Mouse (Mus musculus) left cerebral cortex, postnatal 10 days (tissue): ENCODE data around the gene Arhgap22. TPM values are rescaled to one million over a fixed set of nuclear protein-coding genes. Genes with fewer than 3 reads are reported as not detected.

Experiments
- DNase-seq, 2 experiments: peaks; one replicate each; pipeline ENCODE4 v3.0.0; 2021 to 2022; ENCODE audit warnings: low spot score in 2 of 2, mixed read lengths in 1 of 2; ENCODE audit errors: extremely low spot score in 1 of 2
- intact Hi-C: fragments of 180-260 bp; cut with DNase I; formaldehyde crosslinking; loops from one replicate; pipeline ENCODE4 v1.15.1; 2025
- total RNA-seq, 2 experiments: library from RNA; stranded (reverse); gene quantifications; 2 replicates each; pipeline ENCODE4 v1.2.3; 2021

Arhgap22 gene
- total RNA-seq, 2 experiments from 2014 or later: 6.5 to 9.7 TPM

- no peak for DNase-seq
- intact Hi-C loops: no loop called here
Measured at GRCm38 (mm10) chr14:33380830-33381457, 167.1 kb downstream of the Arhgap22 start.

GRCm38 (mm10) chr14:33398065-33398860 is 184.4 kb downstream of the Arhgap22 start:
- no peak for DNase-seq
- intact Hi-C loops: no loop called here

GRCm38 (mm10) chr14:33400019-33400418 is 186.2 kb downstream of the Arhgap22 start:
- intact Hi-C loops: no loop called here
- DNase-seq: no peak

DNA sequence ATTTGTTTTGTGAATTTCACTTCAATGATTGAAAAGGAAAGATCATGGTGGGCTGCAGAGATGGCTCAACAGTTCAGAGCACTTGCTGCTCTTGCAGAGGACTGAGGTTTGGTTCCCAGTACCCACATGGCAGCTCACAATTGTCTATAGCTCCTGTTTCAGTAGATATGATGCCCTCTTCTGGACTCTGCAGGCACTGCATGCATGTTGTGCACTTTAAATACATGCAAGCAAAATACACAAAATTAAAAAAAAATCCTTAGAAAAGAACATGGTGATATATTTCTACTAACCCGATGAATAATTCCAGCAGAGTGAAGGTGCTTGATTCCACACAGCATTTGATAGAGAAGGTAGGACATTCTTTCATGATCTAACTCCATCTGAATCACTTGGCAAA is 188.5 kb downstream of the Arhgap22 start:
- intact Hi-C loops: no loop called here

DNA sequence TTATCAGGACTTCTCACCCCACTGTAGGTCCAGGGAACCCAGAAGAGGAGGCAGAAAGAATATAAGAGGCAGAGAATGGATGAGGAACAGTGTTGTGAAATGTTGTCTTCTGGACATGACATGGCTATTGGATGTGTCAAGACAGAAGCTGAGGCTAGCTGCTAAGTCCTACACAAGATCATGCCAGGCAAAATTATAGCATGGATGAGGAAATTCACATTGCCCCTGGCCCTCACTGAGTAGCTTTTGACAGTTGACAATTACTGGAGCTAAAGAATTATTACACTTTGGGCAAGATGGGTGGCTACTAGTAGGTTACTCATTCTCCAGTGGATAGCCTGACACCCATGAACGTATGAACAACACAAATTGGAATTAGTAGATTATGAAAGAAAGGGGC is 201.9 kb downstream of the Arhgap22 start:
- no peak for DNase-seq
- intact Hi-C loops: no loop called here

More for the DNA sequence above, 188.5 kb downstream of the Arhgap22 start:
- no peak for DNase-seq

GRCm38 (mm10) chr14:33418311-33418909 is 204.6 kb downstream of the Arhgap22 start:
- intact Hi-C loops: no loop called here

More at GRCm38 (mm10) chr14:33418311-33418909, 204.6 kb downstream of the Arhgap22 start:
- DNase-seq: no peak

Other genes starting within 250 kb of the Arhgap22 start
- gene Lrrc18, start 222.6 kb upstream of the Arhgap22 start, total RNA-seq: under 1 TPM; 0.13 to 0.99 TPM
- 1 to 10 TPM; 2.0 to 2.8 TPM for gene Wdfy4, start 28.5 kb upstream of the Arhgap22 start, total RNA-seq
- 100 to 1,000 TPM; 176 to 186 TPM for gene Mapk8, start 233.1 kb downstream of the Arhgap22 start, total RNA-seq